In genomic region chr7:45052181-45052861, GRCm38 (mm10) we compare ENCODE assay signal across 8 mouse cellular contexts. TPM values are rescaled to one million over a fixed set of nuclear protein-coding genes. Genes with fewer than 3 reads are reported as not detected.
A peak's percentile ranks its signal among the peaks of the same experiment; 100 is the strongest.
DNase-seq lines count a peak whose midpoint lies in the region; TF ChIP-seq lines count a peak whose summit lies in the region.

No protein-coding gene starts in this region.

- H3K27ac ChIP-seq in liver, adult 2 months (replicated peaks; ENCODE audit: insufficient read depth, low read depth, low read length), result peak overlapping the region; percentile 18; the same call in 1 of the 2 replicates

- H3K79me2 ChIP-seq in liver, adult 2 months (ENCODE audit: control insufficient read depth, insufficient read depth, low read length), result peaks cover 11% of the 10 kb centered on the region; the same call in 1 of the 2 replicates

- TF ChIP-seq CTCF in liver, adult 2 months (IDR thresholded peaks at IDR 0.05; ENCODE audit: low read depth, low read length), result no peak

- H3K9ac ChIP-seq in liver, adult 2 months (ENCODE audit: low read depth, low read length), result peak overlapping the region; percentile 95

- H3K36me3 ChIP-seq in liver, adult 2 months (ENCODE audit: control insufficient read depth, insufficient read depth, low read length), result 0 out of 2 replicates have a peak, but pooled peaks cover 2% of the 10 kb centered on the region

- no peaks in the 10 kb centered on the region for H3K27me3 ChIP-seq in liver, adult 2 months (ENCODE audit: control insufficient read depth, insufficient read depth, low read length)

- no peak for TF ChIP-seq POLR2A in liver, adult 2 months (IDR thresholded peaks at IDR 0.05; ENCODE audit: extremely low read depth, insufficient read depth, low read length)

- peak; percentile 50 to 56 for DNase-seq in layer of hippocampus, adult 18-20 months (ENCODE audit: low spot score in 2 of 2)
- DNase-seq in layer of hippocampus, adult 9-10 months (ENCODE audit: low spot score), result no peak
- peak; percentile 32 for DNase-seq in c-Kit-positive CD71-positive TER-119-negative erythroid progenitor cells, embryonic 14.5 days (ENCODE audit: low read depth)
- DNase-seq in frontal cortex, postnatal 25 days (ENCODE audit: low spot score in 2 of 2), result peak; percentile 23 to 41
- peak; percentile 55 for DNase-seq in kidney, adult 18-20 months
- peak; percentile 37 for DNase-seq in liver, adult 2 months (ENCODE audit: extremely low read depth, low read depth, low spot score)
- peak; percentile 65 for DNase-seq in naive thymus-derived CD4-positive, alpha-beta T cell, adult 2 months (ENCODE audit: low read depth)
- DNase-seq in thymus, postnatal 14 days, result peak; percentile 62

- H3K4me1 ChIP-seq in liver, adult 2 months (ENCODE audit: control insufficient read depth, insufficient read depth, low read length), result peaks cover 10% of the 10 kb centered on the region

- 1% methylated on average over 38 of the region's 38 CpGs for WGBS in liver, adult 2 months

- peak overlapping the region; percentile 68 for H3K4me3 ChIP-seq in liver, adult 2 months (ENCODE audit: insufficient read depth, low read depth, low read length)

RNA-seq across cellular contexts. Expression of gene Prr12, which starts 0.4 kb away (rescaled TPM):
- 10 to 100 TPM; 75.7 to 77.5 TPM for total RNA-seq in layer of hippocampus, adult 18-20 months (2021)
- 1.2 and 1.7 TPM in 2 replicates for total RNA-seq in liver, adult 2 months (2014; rRNA removed)
- 2.7 and 3.7 TPM in 2 replicates for polyA plus RNA-seq in liver, adult 2 months (2012; rRNA removed)

RNA-seq across cellular contexts. Expression of gene Nosip, which starts 9.9 kb away (rescaled TPM):
- 10 to 100 TPM; 50.8 to 57.6 TPM for total RNA-seq in layer of hippocampus, adult 18-20 months (2021)
- 20.1 and 22.8 TPM in 2 replicates for total RNA-seq in liver, adult 2 months (2014; rRNA removed)
- polyA plus RNA-seq in liver, adult 2 months (2012; rRNA removed), result 31.4 and 35.8 TPM in 2 replicates

RNA-seq across cellular contexts. Expression of gene Prrg2, which starts 10.2 kb away (rescaled TPM):
- 1 to 10 TPM; 5.9 TPM for total RNA-seq in layer of hippocampus, adult 18-20 months (2021)
- 26.1 and 32.8 TPM in 2 replicates for total RNA-seq in liver, adult 2 months (2014; rRNA removed)
- polyA plus RNA-seq in liver, adult 2 months (2012; rRNA removed), result 74.1 and 83.8 TPM in 2 replicates

RNA-seq across cellular contexts. Expression of gene Rras, which starts 34.6 kb away (rescaled TPM):
- total RNA-seq in layer of hippocampus, adult 18-20 months (2021), result 10 to 100 TPM; 11.6 to 12.9 TPM
- 8.9 and 13.9 TPM in 2 replicates for total RNA-seq in liver, adult 2 months (2014; rRNA removed)
- 53.4 and 54.9 TPM in 2 replicates for polyA plus RNA-seq in liver, adult 2 months (2012; rRNA removed)

RNA-seq across cellular contexts. Expression of gene Scaf1, which starts 36.2 kb away (rescaled TPM):
- total RNA-seq in layer of hippocampus, adult 18-20 months (2021), result 100 to 1,000 TPM; 159 to 168 TPM
- total RNA-seq in liver, adult 2 months (2014; rRNA removed), result 4.4 and 9.7 TPM in 2 replicates
- 25.7 and 31.8 TPM in 2 replicates for polyA plus RNA-seq in liver, adult 2 months (2012; rRNA removed)

Comparison
In these comparisons a context has a peak if more than half of its experiments do, and no peak if none do; other contexts are left out.
1. RNA of gene Prr12, which starts 0.4 kb away (total RNA-seq): 75.7 to 77.5 TPM in layer of hippocampus, adult 18-20 months; 1.2 to 1.7 TPM in liver, adult 2 months; every median in the first group is over 10 times any median in the second.